Mouse (Mus musculus) megakaryocyte, adult 5-6 weeks (primary cell): ENCODE data around the gene BC107364. TPM values are rescaled to one million over a fixed set of nuclear protein-coding genes. Genes with fewer than 3 reads are reported as not detected.
"Not testable (repeated sequence)": the region's sequence is repeated elsewhere in the genome, so short reads cannot be mapped to it uniquely, and the experiment has no call there.

Experiments
- ATAC-seq: 2 replicates; pipeline ENCODE4 v1.8.0; 2016; ENCODE audit warnings: mild to moderate bottlenecking, inconsistent platforms; ENCODE audit not compliant: poor library complexity, severe bottlenecking
- total RNA-seq, 2 experiments: library from RNA; stranded (forward) in 1 of 2; stranded (reverse) in 1 of 2; fragments of 153-499, 151-499 nt in 1 of 2; fragments of 221-1000, 200-1000 nt in 1 of 2; gene quantifications; 2 replicates each; pipeline versions ENCODE4 v1.2.3 to v1.2.4; 2015 to 2017

Gene BC107364
- total RNA-seq (2015) (not detected in 2 replicates), total RNA-seq (2017) (not detected in 2 replicates)

DNA sequence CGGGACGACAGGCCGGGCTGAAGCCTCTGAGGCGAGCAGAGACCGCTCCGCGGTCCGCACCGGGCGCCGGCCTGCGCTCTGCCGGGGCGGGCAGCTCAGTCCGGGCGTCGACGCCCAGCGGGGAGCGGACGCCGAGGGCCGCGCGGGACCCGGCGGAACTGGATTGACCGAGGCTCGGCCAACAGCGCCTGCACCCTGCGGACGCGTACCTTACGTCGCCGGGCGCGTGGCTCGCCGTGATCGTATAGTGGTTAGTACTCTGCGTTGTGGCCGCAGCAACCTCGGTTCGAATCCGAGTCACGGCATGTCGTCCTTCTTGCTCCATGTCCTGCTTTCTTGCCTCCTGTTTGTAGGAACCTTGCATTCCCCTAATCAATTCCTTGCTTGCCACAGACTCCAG lies at the start of gene BC107364:
Gene BC107364 (minus strand): TSS at position 45 of the 400 bp plus-strand sequence.
- peak; percentile 36; the same call in 1 of the 2 replicates for ATAC-seq

DNA sequence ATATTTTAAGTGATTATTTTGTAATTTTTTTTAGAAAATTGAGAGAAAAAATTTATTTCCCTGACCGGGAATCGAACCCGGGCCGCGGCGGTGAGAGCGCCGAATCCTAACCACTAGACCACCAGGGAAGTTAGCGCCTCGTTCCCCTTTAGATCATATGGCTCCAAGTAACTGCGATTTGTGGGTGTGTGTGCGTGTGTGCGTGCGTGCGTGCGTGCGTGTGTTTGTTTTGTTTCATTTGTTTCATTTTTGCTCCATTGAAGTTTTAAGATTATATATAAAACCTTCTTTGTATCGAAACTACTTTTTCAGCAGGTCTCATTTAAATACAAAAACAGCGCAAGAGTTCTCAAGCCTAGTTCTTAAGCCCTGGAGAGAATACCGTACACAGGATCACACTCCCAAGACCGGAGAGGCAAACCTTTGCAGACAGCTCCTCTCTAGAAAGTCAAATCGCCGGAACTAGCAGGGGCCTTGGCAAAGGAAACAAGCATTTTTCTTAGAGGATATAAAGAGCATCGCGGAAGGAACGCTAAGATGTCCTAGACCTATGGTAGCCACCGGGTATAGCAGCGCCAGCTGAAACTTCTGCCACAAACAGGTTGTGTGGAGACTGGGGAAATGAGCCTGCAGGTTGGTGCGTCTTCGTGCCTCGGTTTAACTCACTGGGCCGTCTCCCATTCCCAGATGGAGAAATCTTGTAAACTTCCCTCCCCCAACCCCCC lies 49.4 kb upstream of the BC107364 start:
- ATAC-seq, result peak; percentile 23; the same call in 1 of the 2 replicates

DNA sequence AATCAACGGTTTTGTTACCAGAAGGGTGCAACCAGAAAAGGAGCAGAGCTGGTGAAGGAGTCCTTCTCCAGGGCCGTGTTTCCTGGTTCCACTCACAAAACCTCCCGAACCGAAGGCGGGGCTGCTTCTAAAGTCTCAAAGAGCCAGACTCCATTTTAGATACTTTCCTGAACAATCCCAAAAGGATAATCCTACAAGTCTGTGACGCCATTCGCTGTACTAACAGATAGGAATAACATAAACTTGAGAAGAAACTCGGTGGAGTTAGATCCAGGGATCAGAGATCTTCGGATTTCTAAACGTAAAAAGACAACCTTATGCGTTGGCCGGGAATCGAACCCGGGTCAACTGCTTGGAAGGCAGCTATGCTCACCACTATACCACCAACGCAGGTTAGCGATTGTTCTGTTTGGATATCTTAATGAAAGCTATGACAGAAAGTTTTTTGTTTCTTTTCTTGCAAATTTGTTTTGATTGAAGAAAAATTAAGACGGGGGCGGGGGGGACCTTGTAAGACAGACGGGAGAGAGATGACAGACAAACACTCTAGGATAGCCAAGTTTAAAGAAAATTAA lies 48.7 kb upstream of the BC107364 start:
- ATAC-seq, result peak; percentile 25

GRCm38 (mm10) chr3:96500289-96500621 lies 48.1 kb upstream of the BC107364 start:
- ATAC-seq, result peak; percentile 46

DNA sequence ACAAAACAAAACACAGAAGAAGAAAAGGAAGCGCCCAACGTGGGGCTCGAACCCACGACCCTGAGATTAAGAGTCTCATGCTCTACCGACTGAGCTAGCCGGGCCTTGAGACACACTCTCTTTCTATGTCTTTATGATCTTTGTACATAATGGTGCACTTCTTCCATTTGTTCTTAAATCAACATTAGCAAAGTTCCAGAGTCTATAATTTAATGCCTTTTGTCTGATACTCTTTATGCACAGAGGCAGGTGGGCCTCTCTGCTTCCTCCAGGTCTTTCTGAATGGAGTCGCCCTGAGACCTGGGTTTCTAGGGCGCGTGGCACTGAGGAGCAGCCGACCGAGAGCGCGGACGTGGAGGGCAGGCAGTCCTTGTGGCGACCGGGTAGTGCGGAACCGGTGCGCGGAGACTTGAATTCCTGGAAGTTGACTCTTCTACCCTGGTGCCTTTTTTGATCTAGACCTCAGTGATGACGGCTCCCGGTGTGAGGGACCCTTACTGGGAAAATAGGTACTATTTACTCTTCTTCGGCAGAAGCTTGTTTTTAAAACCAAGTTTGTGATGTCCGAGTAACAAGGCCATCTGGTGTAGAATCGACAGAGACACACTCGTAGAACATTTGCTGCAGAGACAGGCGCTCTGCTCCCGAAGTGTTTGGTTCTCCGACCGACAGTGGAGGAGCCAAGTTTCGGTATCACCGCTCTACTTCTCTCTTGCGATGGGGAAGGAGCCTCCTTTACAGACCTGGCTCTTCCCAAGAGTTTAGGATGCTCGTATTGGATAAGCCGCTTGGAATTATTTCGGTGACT lies 47.6 kb upstream of the BC107364 start:
- peak; percentile 46 for ATAC-seq

DNA sequence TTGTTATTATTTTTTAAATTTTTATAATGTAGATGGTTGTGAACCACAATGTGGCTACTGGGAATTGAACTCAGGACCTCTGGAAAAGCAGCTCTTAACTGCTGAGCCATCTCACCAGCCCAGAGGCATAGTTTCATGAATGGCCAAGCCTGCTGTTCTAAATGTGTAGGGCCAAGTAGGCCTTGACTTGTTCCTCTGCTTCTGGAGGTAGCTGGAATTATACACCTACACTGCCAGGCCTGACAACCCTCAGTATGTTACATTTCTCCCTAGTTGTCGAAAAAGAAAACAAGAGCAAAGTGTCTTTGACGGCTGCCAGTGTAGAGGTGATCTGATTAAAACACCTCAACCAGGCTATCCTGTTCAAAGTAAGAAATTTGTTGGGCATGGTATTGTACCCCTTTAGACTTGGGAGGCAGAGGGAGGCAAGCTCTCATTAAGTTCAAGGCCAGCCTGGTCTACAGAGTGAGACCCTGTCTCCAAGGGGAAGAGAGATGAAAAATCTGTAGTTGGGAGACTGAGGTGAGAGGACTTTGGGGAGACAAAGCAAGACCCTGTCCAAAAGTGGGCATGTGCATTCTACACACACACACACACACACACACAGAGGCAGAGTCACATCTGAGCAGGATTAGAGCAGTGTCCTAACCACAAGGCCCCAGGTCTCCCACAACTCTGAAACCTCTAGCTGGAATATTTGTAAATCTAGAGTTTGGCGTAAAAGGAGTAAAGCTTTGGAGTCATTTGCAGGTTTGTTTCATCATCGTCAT lies 46.6 kb upstream of the BC107364 start:
- no peak for ATAC-seq

DNA sequence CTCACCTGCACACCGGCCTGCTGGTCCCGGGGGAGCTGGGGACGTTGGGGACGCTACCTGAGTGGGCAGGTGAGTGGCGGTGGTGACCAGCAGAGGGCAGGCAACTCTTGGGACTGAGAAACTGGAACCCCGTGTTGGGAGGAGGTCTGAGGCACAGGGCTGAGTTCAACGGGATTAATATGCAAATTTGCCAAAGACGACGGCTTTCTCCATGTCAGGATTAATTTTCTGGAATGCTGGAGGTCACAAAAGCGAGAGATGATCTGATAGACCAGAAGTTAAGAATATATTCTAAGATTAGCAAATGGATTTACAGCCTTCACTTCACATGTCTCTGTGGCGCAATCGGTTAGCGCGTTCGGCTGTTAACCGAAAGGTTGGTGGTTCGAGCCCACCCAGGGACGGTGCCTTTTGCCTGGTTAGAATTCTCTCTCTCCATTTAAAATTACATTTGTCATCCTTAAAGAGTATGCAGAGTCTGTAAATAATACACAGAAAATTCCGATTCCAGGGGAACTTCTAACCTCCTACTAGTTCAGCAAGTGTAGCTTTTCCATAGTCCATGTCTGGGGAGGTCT lies 45.4 kb upstream of the BC107364 start:
- ATAC-seq, result peak; percentile 45

DNA sequence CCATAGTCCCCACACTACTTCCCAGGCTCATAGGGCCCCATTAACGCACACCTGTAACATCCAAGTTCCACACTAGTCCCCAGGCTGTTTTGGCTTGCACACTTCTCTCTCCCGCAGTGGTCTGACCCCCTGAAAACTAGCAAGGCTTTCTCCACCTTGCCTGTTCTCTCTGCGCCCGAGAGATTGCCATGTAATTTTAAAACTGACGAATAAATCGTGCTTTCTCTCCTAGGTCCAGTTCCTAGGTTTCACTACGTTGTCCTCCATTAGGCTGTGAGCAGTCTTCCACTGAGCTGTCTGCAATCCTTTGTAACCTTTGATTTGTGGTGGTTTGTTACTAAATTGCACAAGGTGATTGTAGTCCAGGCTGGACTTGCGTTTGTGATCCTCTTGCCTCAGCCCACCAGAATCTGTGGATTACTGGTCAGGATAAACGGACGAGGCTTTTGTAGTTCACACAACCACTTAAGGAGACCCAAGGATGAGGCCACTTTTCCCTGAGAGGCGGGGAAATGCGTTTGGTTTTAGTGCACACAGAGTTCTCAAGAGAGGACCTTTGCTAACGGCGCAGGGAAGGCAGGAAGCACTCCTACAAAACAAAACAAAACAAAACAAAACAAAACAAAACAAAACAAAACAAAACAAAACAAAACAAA lies 44.6 kb upstream of the BC107364 start:
- not testable (repeated sequence) for ATAC-seq

GRCm38 (mm10) chr3:96496216-96496615 lies 44.1 kb upstream of the BC107364 start:
- no peak for ATAC-seq

GRCm38 (mm10) chr3:96495490-96496210 lies 43.5 kb upstream of the BC107364 start:
- ATAC-seq, result no peak

DNA sequence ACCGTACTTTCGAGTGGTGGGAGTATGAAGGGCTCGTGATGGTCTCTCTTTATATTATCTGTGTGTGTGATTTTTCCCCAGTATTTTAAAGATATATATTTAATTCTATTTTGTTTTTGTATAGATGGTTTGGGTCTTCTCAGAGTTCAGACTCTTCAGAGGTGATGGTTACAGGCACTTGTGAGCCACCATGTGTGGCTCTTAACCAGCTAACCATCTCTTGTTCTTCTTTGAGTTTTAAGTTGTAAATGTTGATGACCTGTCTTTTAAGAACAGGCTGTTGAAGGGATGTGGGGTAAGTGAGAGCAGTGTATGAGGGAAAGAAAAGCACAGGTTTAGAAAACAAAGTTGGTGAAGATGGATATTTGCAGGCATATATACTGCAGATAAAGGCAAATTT lies 42.8 kb upstream of the BC107364 start:
- no peak for ATAC-seq

- not testable (repeated sequence) for ATAC-seq
These were observed 42.4 kb upstream of the BC107364 start for GRCm38 (mm10) chr3:96494456-96494855.

DNA sequence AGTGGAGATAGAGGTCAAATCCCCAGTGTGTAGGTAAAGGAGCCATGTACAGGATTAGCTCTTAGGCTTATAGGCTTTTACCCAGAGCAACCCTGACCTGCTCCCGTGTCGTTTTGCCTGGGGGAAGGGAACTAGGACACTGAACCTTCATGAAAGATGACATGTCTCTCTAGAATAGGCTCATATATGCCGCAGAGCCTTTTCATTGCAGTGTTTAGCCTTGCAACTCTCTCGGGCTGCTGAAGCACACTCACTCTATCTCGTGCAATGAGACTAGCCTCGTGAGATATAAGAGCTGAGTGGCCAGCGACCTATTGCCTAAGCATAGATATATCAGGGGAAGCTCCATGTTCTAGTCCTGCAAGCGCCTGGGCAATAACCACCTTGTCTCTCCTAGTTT lies 37.5 kb upstream of the BC107364 start:
- ATAC-seq, result not testable (repeated sequence)

- ATAC-seq, result peak; percentile 51
These were observed 37.0 kb upstream of the BC107364 start for GRCm38 (mm10) chr3:96488907-96489629.

DNA sequence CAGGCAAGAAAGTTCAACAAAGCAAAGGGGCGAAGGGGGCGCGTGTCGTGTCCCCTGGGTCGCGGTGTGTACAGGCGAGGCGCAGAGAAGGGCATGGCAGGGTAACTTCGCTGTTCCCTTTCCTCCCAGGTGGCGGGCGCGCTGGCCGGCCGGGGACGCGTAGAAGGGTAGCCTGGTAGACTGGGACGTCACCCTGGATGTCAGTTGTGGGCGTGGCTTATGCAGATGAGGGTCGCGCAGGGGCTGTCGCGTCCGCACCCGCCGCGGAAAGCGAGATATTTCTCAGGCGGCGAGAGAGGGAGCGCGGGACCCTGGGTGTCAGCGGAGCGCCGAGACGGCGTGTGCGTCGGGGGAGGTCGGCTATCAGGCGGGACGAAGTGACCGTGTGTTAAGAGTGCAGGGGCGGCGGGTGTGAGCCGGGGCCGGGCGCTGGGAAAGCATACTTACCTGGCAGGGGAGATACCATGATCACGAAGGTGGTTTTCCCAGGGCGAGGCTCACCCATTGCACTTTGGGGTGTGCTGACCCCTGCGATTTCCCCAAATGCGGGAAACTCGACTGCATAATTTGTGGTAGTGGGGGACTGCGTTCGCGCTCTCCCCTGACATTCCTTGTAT lies 36.3 kb upstream of the BC107364 start:
- peak; percentile 67 for ATAC-seq

GRCm38 (mm10) chr3:96487596-96488289 lies 35.6 kb upstream of the BC107364 start:
- no peak for ATAC-seq

GRCm38 (mm10) chr3:96486828-96487559 lies 34.9 kb upstream of the BC107364 start:
- peak; percentile 67 for ATAC-seq
